Mouse (Mus musculus) small intestine, adult 2 months (tissue): ENCODE results near the gene Gad1.

ENCODE experiments used
- CTCF ChIP-seq: fragments of 200-500 bp; IDR thresholded peaks from 2 replicates; pipeline ENCODE4 v1.5.1; 2012; ENCODE audit warnings: low read depth, mild to moderate bottlenecking, control low read depth, inconsistent platforms, low read length, moderate library complexity, mixed read lengths; ENCODE audit not compliant: insufficient replicate concordance, insufficient read length; ENCODE audit errors: extremely low read depth
- POLR2A ChIP-seq: fragments of 200-500 bp; IDR thresholded peaks from 2 replicates; pipeline ENCODE4 v1.6.1; 2012; ENCODE audit warnings: low read depth, mild to moderate bottlenecking, control low read depth, inconsistent platforms, low read length, moderate library complexity

- TF ChIP-seq CTCF, result no peak
- no peak for TF ChIP-seq POLR2A
These were observed 739 bp upstream of the Gad1 start for GRCm38 (mm10) chr2:70552067-70552598.
